Mouse (Mus musculus) cerebellum, adult 2 months (tissue): Measurements from ENCODE around the gene Cfap58. TPM values are rescaled to one million over a fixed set of nuclear protein-coding genes. Genes with fewer than 3 reads are reported as not detected.

ENCODE experiments used
- DNase-seq, 2 experiments: peaks; one replicate each; pipeline ENCODE4 v3.0.0; 2021
- H3K27ac ChIP-seq: fragments of 200-500 bp; 2 replicates; pipeline ENCODE4 v1.5.1; 2012; ENCODE audit warnings: low read length, control low read depth, inconsistent platforms; ENCODE audit not compliant: insufficient read depth
- H3K27me3 ChIP-seq: fragments of 200-500 bp; 2 replicates; pipeline ENCODE4 v1.6.1; 2012; ENCODE audit warnings: inconsistent platforms, mild to moderate bottlenecking, low read length, moderate library complexity; ENCODE audit not compliant: control insufficient read depth, insufficient read depth
- H3K4me1 ChIP-seq: fragments of 200-500 bp; 2 replicates; pipeline ENCODE4 v1.6.1; 2011; ENCODE audit warnings: low read length; ENCODE audit not compliant: control insufficient read depth, insufficient read depth
- H3K4me3 ChIP-seq: fragments of 200-500 bp; replicated peaks from 2 replicates; pipeline ENCODE3; 2011; ENCODE audit warnings: mild to moderate bottlenecking, low read depth, low read length, control low read depth; ENCODE audit not compliant: insufficient read depth
- CTCF ChIP-seq: fragments of 200-500 bp; IDR thresholded peaks from 2 replicates; pipeline ENCODE4 v1.5.1; 2011; ENCODE audit warnings: low read depth, mild to moderate bottlenecking, control low read depth, low read length, moderate library complexity, borderline replicate concordance; ENCODE audit not compliant: insufficient read depth
- POLR2A ChIP-seq: fragments of 200-500 bp; IDR thresholded peaks from 2 replicates; pipeline ENCODE4 v1.6.1; 2011; ENCODE audit warnings: low read length, control low read depth, borderline replicate concordance; ENCODE audit not compliant: insufficient read depth
- WGBS: fragments of 180-500 bp; shearing (Covaris S2); methylation state at CpG from one replicate; pipeline ENCODE4 v1.1.7; 2018; 5-methylcytosine and 5-hydroxymethylcytosine counted together
- polyA plus RNA-seq: library from polyadenylated mRNA; depleted of rRNA; stranded (reverse); fragments of >200 nt; gene quantifications from 2 replicates; pipeline ENCODE4 v1.2.3, GENCODE M21; 2012

The Cfap58 gene
- polyA plus RNA-seq, 1 experiment, result 0.07 TPM

GRCm38 (mm10) chr19:47900558-47900957, 36.9 kb upstream of the Cfap58 start:
- no peak overlapping the region for H3K4me3 ChIP-seq
- H3K27me3 ChIP-seq, result no peaks in the 10 kb centered on the region
- WGBS, result 86% methylated on average over 10 of the region's 10 CpGs
- TF ChIP-seq CTCF (no peak), POLR2A (no peak)
- no peak for DNase-seq
- H3K4me1 ChIP-seq, result no peaks in the 10 kb centered on the region; the same call in 1 of the 2 replicates
- H3K27ac ChIP-seq, result no peak overlapping the region

GRCm38 (mm10) chr19:47902316-47903201, 34.9 kb upstream of the Cfap58 start:
- DNase-seq, result no peak
- H3K27me3 ChIP-seq, result no peaks in the 10 kb centered on the region
- WGBS, result 45% methylated on average over 13 of the region's 13 CpGs
- TF ChIP-seq CTCF, result no peak
- no peak for TF ChIP-seq POLR2A
- no peak overlapping the region for H3K4me3 ChIP-seq
- H3K4me1 ChIP-seq, result no peaks in the 10 kb centered on the region; the same call in 1 of the 2 replicates
- no peak overlapping the region for H3K27ac ChIP-seq

DNA sequence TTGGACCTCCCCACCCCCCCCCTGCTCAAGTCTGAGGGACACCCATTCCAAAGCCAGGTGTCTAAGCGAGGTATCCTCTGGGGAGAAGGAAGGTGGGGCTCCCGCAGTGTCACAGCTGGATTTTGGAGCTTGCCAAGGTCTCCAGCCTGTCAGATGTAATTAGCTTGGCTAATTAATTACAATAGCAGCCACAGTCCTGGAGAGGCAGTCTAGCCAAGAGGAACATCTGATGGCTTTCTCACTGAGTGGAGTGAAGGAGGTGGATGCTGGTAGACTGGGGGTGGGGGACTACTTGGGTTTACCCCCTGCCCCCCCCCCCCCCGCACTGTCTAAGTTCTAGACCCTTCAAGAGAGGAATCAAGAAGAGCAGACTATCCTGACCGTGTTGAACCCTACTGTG, 33.8 kb upstream of the Cfap58 start:
- Histone ChIP-seq H3K27me3 (no peaks in the 10 kb centered on the region), H3K4me3 (no peak overlapping the region), H3K4me1 (no peaks in the 10 kb centered on the region; the same call in 1 of the 2 replicates), H3K27ac (no peak overlapping the region)
- DNase-seq, result no peak
- WGBS, result 29% methylated on average over 4 of the region's 4 CpGs
- TF ChIP-seq CTCF (no peak), POLR2A (no peak)

- no peaks in the 10 kb centered on the region for H3K27me3 ChIP-seq
- no peak for DNase-seq
- no peak for TF ChIP-seq CTCF
- no peak for TF ChIP-seq POLR2A
- H3K4me1 ChIP-seq, result no peaks in the 10 kb centered on the region; the same call in 1 of the 2 replicates
- no peak overlapping the region for H3K27ac ChIP-seq
- 38% methylated on average over 4 of the region's 4 CpGs for WGBS
- H3K4me3 ChIP-seq, result no peak overlapping the region
Measured at GRCm38 (mm10) chr19:47905081-47905480, 32.4 kb upstream of the Cfap58 start.

GRCm38 (mm10) chr19:47905603-47906002, 31.9 kb upstream of the Cfap58 start:
- H3K27me3 ChIP-seq, result no peaks in the 10 kb centered on the region
- H3K4me3 ChIP-seq, result no peak overlapping the region
- H3K27ac ChIP-seq, result no peak overlapping the region
- TF ChIP-seq CTCF, result no peak
- no peak for TF ChIP-seq POLR2A
- DNase-seq, result no peak
- 79% methylated on average over 5 of the region's 5 CpGs for WGBS
- H3K4me1 ChIP-seq, result no peaks in the 10 kb centered on the region; the same call in 1 of the 2 replicates

DNA sequence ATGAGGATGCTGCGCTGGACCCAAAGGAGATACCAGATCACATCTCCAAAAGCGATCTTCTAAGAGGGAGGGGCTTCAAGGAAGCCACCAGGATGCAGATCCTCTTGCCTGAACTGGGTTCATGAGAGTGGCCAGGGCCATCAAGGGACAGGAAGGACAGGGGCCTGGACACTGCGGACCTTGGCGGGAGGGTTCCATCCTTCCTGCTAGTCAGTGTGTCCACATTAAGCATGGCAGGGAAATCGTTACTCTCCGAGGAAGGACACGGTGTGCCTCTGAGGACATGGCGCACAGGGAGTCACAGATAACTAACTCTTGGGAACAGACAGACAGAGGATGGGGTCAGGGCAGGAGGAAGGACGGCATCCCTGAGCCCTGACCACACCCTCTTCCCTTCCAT, 29.9 kb upstream of the Cfap58 start:
- DNase-seq, result no peak
- TF ChIP-seq CTCF (no peak), POLR2A (no peak)
- Histone ChIP-seq H3K27ac (no peak overlapping the region), H3K27me3 (no peaks in the 10 kb centered on the region), H3K4me3 (no peak overlapping the region), H3K4me1 (no peaks in the 10 kb centered on the region; the same call in 1 of the 2 replicates)
- 91% methylated on average over 9 of the region's 9 CpGs for WGBS

- TF ChIP-seq CTCF, result no peak
- TF ChIP-seq POLR2A, result no peak
- Histone ChIP-seq H3K27ac (no peak overlapping the region), H3K4me3 (no peak overlapping the region), H3K27me3 (no peaks in the 10 kb centered on the region), H3K4me1 (no peaks in the 10 kb centered on the region; the same call in 1 of the 2 replicates)
- 38% methylated on average over 6 of the region's 6 CpGs for WGBS
- DNase-seq, result no peak
Measured at GRCm38 (mm10) chr19:47908961-47909371, 28.5 kb upstream of the Cfap58 start.

DNA sequence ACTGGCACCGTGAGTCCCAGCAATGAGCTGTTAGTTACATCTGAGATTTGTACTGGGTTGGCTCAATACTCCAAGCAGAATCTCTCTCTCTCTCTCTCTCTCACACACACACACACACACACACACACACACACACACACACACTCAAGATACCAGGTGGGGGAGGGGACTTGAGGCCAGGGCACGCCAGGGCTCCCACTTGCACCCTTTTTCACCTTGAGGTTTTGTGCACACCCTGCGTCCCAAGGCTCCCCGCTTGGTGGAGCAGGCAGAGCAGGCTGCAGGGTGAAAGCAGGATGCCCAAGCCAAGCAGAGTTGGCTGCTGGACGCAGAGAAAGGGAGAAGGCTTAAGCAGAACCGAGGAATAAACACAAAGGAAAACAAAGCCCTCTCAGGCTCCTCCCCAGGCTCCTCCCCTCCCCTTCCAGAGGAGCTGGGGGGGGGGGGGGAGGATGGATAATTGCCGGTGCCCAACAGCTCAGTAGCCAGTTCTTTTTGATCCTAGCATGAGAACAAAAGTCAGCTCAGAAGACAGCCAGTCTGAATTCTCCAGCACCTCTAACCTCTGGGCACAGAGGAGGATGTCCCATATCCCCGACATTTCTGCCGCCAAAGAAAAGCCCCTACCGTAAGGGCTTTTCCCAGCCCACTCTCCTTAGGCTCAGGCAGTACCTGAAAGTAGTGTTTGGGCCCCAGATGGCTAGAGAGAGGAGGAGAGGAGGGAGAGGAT, 27.9 kb upstream of the Cfap58 start:
- no peaks in the 10 kb centered on the region for H3K27me3 ChIP-seq
- no peak overlapping the region for H3K27ac ChIP-seq
- TF ChIP-seq POLR2A (no peak), CTCF (no peak)
- H3K4me3 ChIP-seq, result no peak overlapping the region
- WGBS, result 5% methylated on average over 10 of the region's 10 CpGs
- H3K4me1 ChIP-seq, result no peaks in the 10 kb centered on the region
- no peak for DNase-seq
